21 mouse cellular contexts compared by ENCODE assay signal in the genomic region with DNA sequence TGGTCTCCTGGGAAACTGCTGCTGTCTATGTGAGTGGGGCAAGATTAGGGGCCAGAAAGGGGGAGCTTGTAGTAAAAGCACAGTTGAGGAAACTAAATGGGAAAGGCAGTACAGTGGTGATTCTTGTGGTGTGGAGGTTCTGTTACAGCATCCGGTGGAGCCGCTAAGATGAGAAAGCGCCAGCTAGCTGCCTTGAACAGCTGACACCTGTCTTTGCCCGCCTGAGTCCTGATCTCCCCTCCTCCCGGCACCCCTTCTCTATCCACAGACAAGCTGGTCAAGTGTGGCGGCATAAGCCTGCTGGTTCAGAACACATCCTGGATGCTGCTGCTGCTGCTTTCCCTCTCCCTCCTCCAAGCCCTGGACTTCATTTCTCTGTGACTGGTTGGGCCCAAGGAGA. TPM values are rescaled to one million over a fixed set of nuclear protein-coding genes. Genes with fewer than 3 reads are reported as not detected.
DNase-seq lines count a peak whose midpoint lies in the region; ATAC-seq and TF ChIP-seq lines count a peak whose summit lies in the region.
"Had no signal": no experiment of that assay in that cellular context is flagged by ENCODE, and none has a peak within 500 bp of the region (broad histone marks: within the 10 kb centered on the region; RNA-seq: fewer than 3 reads in every experiment).

No protein-coding gene starts in this region.

- H3K9ac ChIP-seq in neural tube, embryonic 13.5 days, result 0 out of 2 replicates have a peak overlapping the region, but pooled peaks have one; percentile 3
- no peak overlapping the region for H3K9ac ChIP-seq in neural tube, embryonic 15.5 days (replicated peaks)
- no peak overlapping the region for H3K9ac ChIP-seq in forebrain, embryonic 12.5 days
- H3K9ac ChIP-seq: embryonic facial prominence, embryonic 15.5 days; hindbrain, embryonic 14.5 days had no signal

- TF ChIP-seq POLR2A in brain, embryonic 14.5 days (IDR thresholded peaks at IDR 0.05; ENCODE audit: borderline replicate concordance, extremely low read depth, insufficient read depth, insufficient read length, poor library complexity, severe bottlenecking), result no peak

- TF ChIP-seq CTCF in brain, embryonic 14.5 days (IDR thresholded peaks at IDR 0.05; ENCODE audit: borderline replicate concordance, extremely low read depth, insufficient read depth, insufficient read length), result no peak
- no peak for TF ChIP-seq CTCF in gastrocnemius, adult 2 months (IDR thresholded peaks at IDR 0.05)

- H3K9me3 ChIP-seq in neural tube, embryonic 13.5 days, result no peaks in the 10 kb centered on the region
- no peaks in the 10 kb centered on the region for H3K9me3 ChIP-seq in neural tube, embryonic 15.5 days (replicated peaks)
- H3K9me3 ChIP-seq in forebrain, embryonic 12.5 days, result no peaks in the 10 kb centered on the region
- H3K9me3 ChIP-seq: embryonic facial prominence, embryonic 15.5 days; G1E had no signal

- peak; percentile 30 for DNase-seq in brain, embryonic 14.5 days (ENCODE audit: low read depth)
- DNase-seq in thymus, adult 18-20 months, result peak; percentile 75 to 86
- peak; percentile 77 for DNase-seq in thymus, postnatal 4 days
- no peak for DNase-seq in frontal cortex, postnatal 10 days (ENCODE audit: low spot score in 2 of 2)
- DNase-seq in gastrocnemius, adult 2 months, result no peak
- DNase-seq: adrenal gland, postnatal 36 days; gastrocnemius, postnatal 10 days; heart, adult 2 months; heart, postnatal 36 days; lung, adult 18-20 months had no signal

- H3K4me3 ChIP-seq in neural tube, embryonic 13.5 days, result no peak overlapping the region
- no peak overlapping the region for H3K4me3 ChIP-seq in neural tube, embryonic 15.5 days (replicated peaks)
- H3K4me3 ChIP-seq in gastrocnemius, adult 2 months, result no peak overlapping the region
- H3K4me3 ChIP-seq in forebrain, embryonic 12.5 days (replicated peaks), result no peak overlapping the region
- H3K4me3 ChIP-seq: embryonic facial prominence, embryonic 15.5 days; heart, adult 2 months had no signal

- no peak for ATAC-seq in neural tube, embryonic 13.5 days (ENCODE audit: low read depth)
- ATAC-seq in neural tube, embryonic 15.5 days (ENCODE audit: low FRiP score), result no peak
- no peak for ATAC-seq in forebrain, embryonic 12.5 days (ENCODE audit: low FRiP score)
- ATAC-seq: intestine, postnatal 0 days; midbrain, embryonic 16.5 days had no signal

- intact Hi-C loops in gastrocnemius, adult 2 months (cut with DNase I), result loop anchor here (5.0 kb wide), 2 partner anchors 35 to 60 kb away; no protein-coding TSS in a partner anchor

- 79% methylated on average over 6 of the region's 6 CpGs for WGBS in neural tube, embryonic 13.5 days
- 77% methylated on average over 6 of the region's 6 CpGs for WGBS in neural tube, embryonic 15.5 days
- 73% methylated on average over 6 of the region's 6 CpGs for WGBS in forebrain, embryonic 12.5 days

- no peak overlapping the region for H3K4me2 ChIP-seq in neural tube, embryonic 13.5 days
- no peak overlapping the region for H3K4me2 ChIP-seq in neural tube, embryonic 15.5 days
- H3K4me2 ChIP-seq in forebrain, embryonic 12.5 days, result no peak overlapping the region
- H3K4me2 ChIP-seq: embryonic facial prominence, embryonic 15.5 days; hindbrain, embryonic 14.5 days; liver, embryonic 11.5 days had no signal

- H3K4me1 ChIP-seq in neural tube, embryonic 13.5 days (replicated peaks), result peaks cover 19% of the 10 kb centered on the region
- peaks cover 19% of the 10 kb centered on the region for H3K4me1 ChIP-seq in neural tube, embryonic 15.5 days
- H3K4me1 ChIP-seq in forebrain, embryonic 12.5 days, result peaks cover 15% of the 10 kb centered on the region

- H3K27me3 ChIP-seq in neural tube, embryonic 13.5 days, result peaks cover 38% of the 10 kb centered on the region
- H3K27me3 ChIP-seq in neural tube, embryonic 15.5 days (replicated peaks), result peaks cover 27% of the 10 kb centered on the region
- H3K27me3 ChIP-seq in forebrain, embryonic 12.5 days, result peaks cover 51% of the 10 kb centered on the region

- no peak overlapping the region for H3K27ac ChIP-seq in neural tube, embryonic 13.5 days (replicated peaks)
- no peak overlapping the region for H3K27ac ChIP-seq in neural tube, embryonic 15.5 days (replicated peaks)
- no peak overlapping the region for H3K27ac ChIP-seq in gastrocnemius, adult 2 months
- H3K27ac ChIP-seq in forebrain, embryonic 12.5 days, result no peak overlapping the region
- H3K27ac ChIP-seq: embryonic facial prominence, embryonic 15.5 days; heart, adult 2 months; hindbrain, embryonic 14.5 days had no signal

- no peaks in the 10 kb centered on the region for H3K36me3 ChIP-seq in neural tube, embryonic 13.5 days
- no peaks in the 10 kb centered on the region for H3K36me3 ChIP-seq in neural tube, embryonic 15.5 days
- H3K36me3 ChIP-seq in forebrain, embryonic 12.5 days (replicated peaks), result no peaks in the 10 kb centered on the region
- H3K36me3 ChIP-seq: embryonic facial prominence, embryonic 15.5 days; G1E had no signal

RNA-seq across cellular contexts. Expression of gene Thy1, which starts 3.9 kb away (rescaled TPM):
- polyA plus RNA-seq in neural tube, embryonic 13.5 days (2015; fragmentation: Nextera tagmentation; extraction: Ambion mirVana), result 1.2 and 2.8 TPM in 2 replicates
- polyA plus RNA-seq in neural tube, embryonic 15.5 days (2015; fragmentation: Nextera tagmentation; extraction: Ambion mirVana), result 13.0 and 26.6 TPM in 2 replicates
- polyA plus RNA-seq in brain, embryonic 14.5 days (2012; rRNA removed), result 11.6 and 13.1 TPM in 2 replicates
- total RNA-seq in gastrocnemius, adult 2 months (2021), result 1 to 10 TPM; 9.3 to 9.8 TPM
- polyA plus RNA-seq in forebrain, embryonic 12.5 days (2016; fragmentation: Nextera tagmentation; extraction: Ambion mirVana), result not detected in 2 replicates
- total RNA-seq: G1E had no signal
- polyA plus RNA-seq: G1E had no signal

RNA-seq across cellular contexts. Expression of gene Usp2, which starts 19.8 kb away (rescaled TPM):
- polyA plus RNA-seq in neural tube, embryonic 13.5 days (2015; fragmentation: Nextera tagmentation; extraction: Ambion mirVana), result 8.7 and 12.6 TPM in 2 replicates
- 13.1 and 13.3 TPM in 2 replicates for polyA plus RNA-seq in neural tube, embryonic 15.5 days (2015; fragmentation: Nextera tagmentation; extraction: Ambion mirVana)
- polyA plus RNA-seq in brain, embryonic 14.5 days (2012; rRNA removed), result 2.0 and 4.0 TPM in 2 replicates
- 100 to 1,000 TPM; 223 to 228 TPM for total RNA-seq in gastrocnemius, adult 2 months (2021)
- polyA plus RNA-seq in forebrain, embryonic 12.5 days (2016; fragmentation: Nextera tagmentation; extraction: Ambion mirVana), result 10.2 and 14.6 TPM in 2 replicates

RNA-seq across cellular contexts. Expression of gene Mfrp, which starts 54.5 kb away (rescaled TPM):
- not detected in 2 replicates for polyA plus RNA-seq in neural tube, embryonic 13.5 days (2015; fragmentation: Nextera tagmentation; extraction: Ambion mirVana)
- 0.08 and 0.28 TPM in 2 replicates for polyA plus RNA-seq in neural tube, embryonic 15.5 days (2015; fragmentation: Nextera tagmentation; extraction: Ambion mirVana)
- 1.8 and 3.8 TPM in 2 replicates for polyA plus RNA-seq in brain, embryonic 14.5 days (2012; rRNA removed)
- total RNA-seq in gastrocnemius, adult 2 months (2021), result not detected
- 0.27 and 0.33 TPM in 2 replicates for polyA plus RNA-seq in forebrain, embryonic 12.5 days (2016; fragmentation: Nextera tagmentation; extraction: Ambion mirVana)
- total RNA-seq: G1E; heart, postnatal 36 days; megakaryocyte-erythroid progenitor cell, adult 5-6 weeks had no signal
- polyA plus RNA-seq: G1E; heart, embryonic 14.5 days had no signal

RNA-seq across cellular contexts. Expression of gene C1qtnf5, which starts 60.0 kb away (rescaled TPM):
- 3.1 and 3.6 TPM in 2 replicates for polyA plus RNA-seq in neural tube, embryonic 13.5 days (2015; fragmentation: Nextera tagmentation; extraction: Ambion mirVana)
- polyA plus RNA-seq in neural tube, embryonic 15.5 days (2015; fragmentation: Nextera tagmentation; extraction: Ambion mirVana), result 5.8 and 9.3 TPM in 2 replicates
- polyA plus RNA-seq in brain, embryonic 14.5 days (2012; rRNA removed), result 5.2 and 6.8 TPM in 2 replicates
- 1 to 10 TPM; 2.5 to 7.6 TPM for total RNA-seq in gastrocnemius, adult 2 months (2021)
- 0.58 and 0.73 TPM in 2 replicates for polyA plus RNA-seq in forebrain, embryonic 12.5 days (2016; fragmentation: Nextera tagmentation; extraction: Ambion mirVana)
- total RNA-seq: G1E; megakaryocyte-erythroid progenitor cell, adult 5-6 weeks had no signal

Comparison
In these comparisons a context has a peak if more than half of its experiments do, and no peak if none do; other contexts are left out.
1. DNase-seq: peak in brain, embryonic 14.5 days (single experiment), thymus, adult 18-20 months (2 of 2) and thymus, postnatal 4 days (single experiment); none in frontal cortex, postnatal 10 days (0 of 2) and gastrocnemius, adult 2 months (single experiment).